Mouse (Mus musculus) MN1 (cell line): ENCODE measurements around the gene Gbx1.

ENCODE experiments used
- DNase-seq: peaks from one replicate; pipeline ENCODE4 v3.0.0-alpha.2; 2016; ENCODE audit warnings: low spot score

Gbx1 gene

DNA sequence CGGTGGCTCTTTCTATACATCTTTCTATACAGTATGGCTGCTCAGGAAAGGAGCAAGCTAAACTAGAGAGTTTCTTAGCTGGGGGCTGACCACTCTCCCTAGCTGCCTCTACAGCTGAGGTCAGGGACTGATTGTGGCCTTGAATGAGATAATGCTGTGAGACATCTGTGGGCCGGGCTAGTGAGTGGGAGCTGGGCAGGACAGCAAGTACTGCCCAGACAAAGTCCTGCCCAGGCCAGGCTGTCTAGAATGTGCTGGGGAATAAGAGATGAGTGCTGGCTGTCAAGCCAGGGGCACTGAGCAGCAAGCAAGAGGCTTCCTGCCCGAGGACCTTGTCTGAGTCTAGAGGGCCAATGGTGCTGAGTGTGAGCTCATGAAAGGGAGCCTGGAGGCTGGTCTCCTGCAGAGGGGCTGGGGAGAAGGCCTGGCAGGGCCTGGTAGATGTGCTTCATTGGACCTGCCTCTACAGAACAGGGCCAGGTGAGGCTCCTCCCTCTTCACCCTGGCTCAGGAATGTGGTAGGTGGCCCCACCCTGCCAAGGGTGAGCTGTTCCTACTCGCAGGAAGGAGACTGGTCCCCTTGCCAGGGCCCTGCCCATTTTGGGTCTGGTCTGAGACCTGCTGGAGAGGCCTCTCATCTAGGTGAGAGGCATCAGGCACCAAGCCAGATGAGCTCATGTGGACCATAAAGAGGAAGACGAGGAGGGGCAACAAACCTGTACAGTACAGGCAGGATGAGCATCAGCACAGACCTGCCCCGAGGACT lies 51.3 kb downstream of the Gbx1 start:
- no peak for DNase-seq

- no peak for DNase-seq
Observed at GRCm38 (mm10) chr5:24474723-24475261, 52.2 kb downstream of the Gbx1 start.

DNA sequence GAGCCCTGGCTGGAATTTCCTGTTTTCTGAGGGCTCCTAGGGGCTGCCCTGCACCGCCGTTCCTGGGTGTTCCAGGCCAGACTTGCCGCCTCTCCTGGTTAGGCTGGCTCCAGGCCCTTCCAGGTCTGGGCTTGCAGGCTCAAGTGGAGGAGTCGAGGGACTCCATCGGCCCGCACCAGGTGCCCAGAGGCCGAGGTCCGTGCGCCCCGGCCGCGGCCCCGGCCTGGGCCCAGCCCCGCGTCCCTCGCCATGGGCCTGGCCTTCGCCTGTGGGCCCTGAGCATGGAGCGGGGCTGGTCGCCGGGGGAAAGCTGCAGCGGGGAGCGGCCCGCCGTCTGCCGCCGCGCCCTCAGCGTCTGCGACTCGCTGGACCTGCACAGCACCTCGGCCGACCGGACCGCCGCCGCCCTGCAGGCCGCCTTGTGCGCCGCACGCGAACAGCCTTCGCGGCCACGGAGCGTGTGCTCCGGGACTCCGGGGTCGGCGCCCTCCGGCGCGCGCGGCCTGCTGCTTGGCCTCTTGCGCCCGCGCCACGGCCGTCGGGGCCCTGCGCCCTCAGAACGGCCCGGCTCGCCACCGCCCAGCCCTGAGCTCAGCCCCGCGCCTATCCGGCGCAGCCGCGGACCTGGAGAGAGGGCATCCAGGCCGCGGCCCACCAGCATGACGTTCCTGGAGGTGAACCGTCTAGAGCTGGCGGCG lies 52.8 kb downstream of the Gbx1 start:
- no peak for DNase-seq

GRCm38 (mm10) chr5:24472884-24473619 lies 54.0 kb downstream of the Gbx1 start:
- no peak for DNase-seq

DNA sequence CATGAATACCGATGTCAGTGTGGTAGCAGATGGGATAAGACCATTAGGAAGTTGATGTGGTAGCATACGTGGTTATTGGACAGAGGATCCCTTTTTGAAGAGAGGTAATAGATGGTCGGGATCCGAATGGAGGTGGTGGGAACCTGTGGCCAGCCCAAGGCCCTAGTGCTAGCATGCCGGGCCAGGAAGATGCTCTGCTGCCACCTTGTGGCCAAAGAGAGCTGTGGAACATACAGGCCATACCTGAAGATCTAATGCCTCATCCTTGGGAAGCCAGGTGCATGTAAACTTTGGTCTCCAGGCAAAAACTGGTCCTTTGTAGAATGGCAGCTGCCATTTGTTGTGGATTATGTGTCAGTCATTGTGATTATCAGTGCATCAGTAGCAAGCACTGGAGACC lies 56.4 kb downstream of the Gbx1 start:
- peak; percentile 83 for DNase-seq

GRCm38 (mm10) chr5:24466762-24467161 lies 60.2 kb downstream of the Gbx1 start:
- no peak for DNase-seq

GRCm38 (mm10) chr5:24455613-24456012 lies 71.4 kb downstream of the Gbx1 start:
- no peak for DNase-seq

- DNase-seq = peak; percentile 25
Observed at GRCm38 (mm10) chr5:24455076-24455475, 71.9 kb downstream of the Gbx1 start.

GRCm38 (mm10) chr5:24453985-24454303 lies 73.1 kb downstream of the Gbx1 start:
- DNase-seq = no peak

GRCm38 (mm10) chr5:24453283-24453984 lies 73.6 kb downstream of the Gbx1 start:
- no peak for DNase-seq
